Mouse (Mus musculus): ENCODE measurements around the gene Fkbp9. TPM values are rescaled to one million over a fixed set of nuclear protein-coding genes. Genes with fewer than 3 reads are reported as not detected.

Gene Fkbp9
- 55.3 and 57.4 TPM in 2 replicates for polyA plus RNA-seq (2014; fragmentation: Nextera tagmentation; extraction: Ambion mirVana)

DNA sequence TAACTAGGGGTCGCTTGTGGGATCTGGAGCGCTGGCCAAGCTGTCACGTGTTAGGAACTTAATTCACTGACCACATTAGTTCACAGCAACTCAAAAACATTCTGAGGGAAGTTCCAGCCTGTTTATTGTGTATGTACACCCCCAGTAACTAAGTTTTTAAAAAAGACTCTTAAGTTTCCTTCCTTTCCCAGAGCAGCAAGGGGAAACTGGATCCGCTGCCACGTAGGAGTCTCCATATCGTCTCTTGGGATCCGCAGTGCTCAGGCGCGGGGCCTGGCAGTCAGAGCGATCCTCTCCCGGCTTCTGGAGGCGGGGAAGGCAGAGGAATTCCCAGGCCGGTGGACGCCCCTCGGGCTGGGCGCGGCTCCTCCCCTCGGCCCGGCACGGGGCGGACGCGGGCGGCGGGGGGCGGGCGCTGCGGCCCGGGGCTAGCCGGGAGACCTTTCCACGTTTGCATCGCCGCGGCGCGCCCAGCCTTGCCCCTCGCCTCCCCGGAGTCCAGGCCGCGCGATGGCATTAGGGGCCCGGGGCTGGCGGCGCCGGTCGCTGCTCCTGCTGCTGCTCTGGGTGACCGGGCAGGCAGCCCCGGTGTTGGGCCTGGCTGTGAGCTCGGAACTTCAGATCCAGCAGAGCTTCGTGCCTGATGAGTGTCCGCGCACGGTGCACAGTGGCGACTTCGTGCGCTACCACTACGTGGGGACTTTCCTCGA lies at the start of gene Fkbp9:
Fkbp9 (plus strand) TSS at position 363 of the 710 bp plus-strand sequence.
- ATAC-seq (ENCODE audit: low FRiP score) (peak; percentile 96), DNase-seq (ENCODE audit: low spot score, missing footprints) (peak; percentile 96)
- 0 out of 2 replicates have a peak, but pooled peaks cover 2% of the 10 kb centered on the region for H3K4me1 ChIP-seq (ENCODE audit: control insufficient read depth, insufficient read depth, low read length)
- peak within 1 kb of the TSS; percentile 76 for H3K9ac ChIP-seq (ENCODE audit: low read length)
- under 1% methylated on average over 47 of the region's 58 CpGs for WGBS
- H3K36me3 ChIP-seq (ENCODE audit: control insufficient read depth, insufficient read depth, low read length), result no peaks in the 10 kb centered on the region
- H3K27ac ChIP-seq (ENCODE audit: low read depth, low read length), result 0 out of 2 replicates have a peak within 1 kb of the TSS, but pooled peaks have one; percentile 14
- no peaks in the 10 kb centered on the region for H3K27me3 ChIP-seq (ENCODE audit: control insufficient read depth, insufficient read depth, low read length)
- no peaks in the 10 kb centered on the region for H3K9me3 ChIP-seq (ENCODE audit: control insufficient read depth, low read length)
- peak within 1 kb of the TSS; percentile 57 for H3K4me3 ChIP-seq (ENCODE audit: low read depth, low read length)
- peak within 1 kb of the TSS; percentile 71 for H3K4me2 ChIP-seq

DNA sequence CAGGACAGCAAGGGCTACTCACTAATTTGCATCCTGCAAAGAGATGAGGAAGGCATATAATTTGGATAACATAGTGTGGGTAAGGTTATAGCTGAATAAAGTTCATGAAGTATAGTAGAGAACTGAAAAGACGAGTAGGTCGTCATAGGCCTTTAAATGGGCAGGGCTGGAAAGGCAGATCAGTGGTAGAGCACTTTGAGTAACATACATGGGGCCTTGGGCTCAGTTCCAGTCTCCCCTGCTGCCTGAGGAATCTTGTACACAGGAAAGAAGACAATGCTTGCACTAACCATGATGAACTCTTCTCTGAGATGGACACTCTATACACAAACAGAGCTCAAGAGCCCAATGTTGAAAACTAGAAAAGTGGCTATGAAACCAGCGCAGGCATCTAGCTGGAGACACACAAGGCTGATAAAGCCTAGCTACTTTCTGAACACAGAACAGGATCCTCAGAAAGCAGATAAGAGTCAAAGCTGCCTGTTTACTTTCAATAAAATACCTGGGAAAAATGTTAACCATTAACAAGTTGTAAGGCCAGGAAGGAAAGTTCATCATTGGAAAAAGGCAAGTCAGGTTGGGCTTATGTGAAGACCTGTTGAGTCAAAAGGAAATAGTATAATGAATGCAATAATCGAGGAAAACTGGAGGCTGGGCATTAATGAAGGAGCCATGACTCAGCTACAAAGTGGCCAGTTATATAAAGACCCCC lies 48.1 kb upstream of the Fkbp9 start:
- Histone ChIP-seq H3K9ac (ENCODE audit: low read length) (no peak overlapping the region), H3K36me3 (ENCODE audit: control insufficient read depth, insufficient read depth, low read length) (peaks cover 16% of the 10 kb centered on the region; the same call in 1 of the 2 replicates), H3K4me2 (no peak overlapping the region), H3K27me3 (ENCODE audit: control insufficient read depth, insufficient read depth, low read length) (no peaks in the 10 kb centered on the region), H3K4me1 (ENCODE audit: control insufficient read depth, insufficient read depth, low read length) (no peaks in the 10 kb centered on the region), H3K4me3 (ENCODE audit: low read depth, low read length) (no peak overlapping the region), H3K27ac (ENCODE audit: low read depth, low read length) (no peak overlapping the region), H3K9me3 (ENCODE audit: control insufficient read depth, low read length) (no peaks in the 10 kb centered on the region)
- 93% methylated on average over 4 of the region's 4 CpGs for WGBS
- DNase-seq (ENCODE audit: low spot score, missing footprints), result no peak
- ATAC-seq (ENCODE audit: low FRiP score), result no peak

DNA sequence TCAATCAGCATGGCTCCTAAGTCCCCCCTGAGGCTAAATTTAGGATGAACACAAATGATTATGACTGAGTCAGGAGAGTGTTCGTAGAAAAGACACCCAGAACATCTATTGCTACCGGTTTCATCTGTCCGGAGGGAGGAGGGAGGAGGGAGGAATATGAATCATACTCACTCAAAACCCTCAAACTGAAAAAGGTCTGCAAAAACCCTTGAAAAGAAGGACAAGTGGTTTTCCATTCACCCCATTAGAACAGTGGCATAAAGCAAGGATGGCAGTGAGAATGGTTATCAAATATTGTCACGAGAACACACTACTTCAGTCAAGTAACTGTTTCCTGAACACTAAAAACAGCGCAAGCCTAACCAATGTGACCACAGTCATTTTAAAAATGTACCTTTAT lies 46.8 kb upstream of the Fkbp9 start:
- Histone ChIP-seq H3K4me2 (no peak overlapping the region), H3K36me3 (ENCODE audit: control insufficient read depth, insufficient read depth, low read length) (peaks cover 3% of the 10 kb centered on the region; the same call in 1 of the 2 replicates), H3K27me3 (ENCODE audit: control insufficient read depth, insufficient read depth, low read length) (no peaks in the 10 kb centered on the region), H3K9ac (ENCODE audit: low read length) (no peak overlapping the region), H3K4me3 (ENCODE audit: low read depth, low read length) (no peak overlapping the region), H3K4me1 (ENCODE audit: control insufficient read depth, insufficient read depth, low read length) (no peaks in the 10 kb centered on the region), H3K27ac (ENCODE audit: low read depth, low read length) (no peak overlapping the region), H3K9me3 (ENCODE audit: control insufficient read depth, low read length) (no peaks in the 10 kb centered on the region)
- DNase-seq (ENCODE audit: low spot score, missing footprints), result no peak
- ATAC-seq (ENCODE audit: low FRiP score), result no peak
- 95% methylated on average over 5 of the region's 5 CpGs for WGBS

DNA sequence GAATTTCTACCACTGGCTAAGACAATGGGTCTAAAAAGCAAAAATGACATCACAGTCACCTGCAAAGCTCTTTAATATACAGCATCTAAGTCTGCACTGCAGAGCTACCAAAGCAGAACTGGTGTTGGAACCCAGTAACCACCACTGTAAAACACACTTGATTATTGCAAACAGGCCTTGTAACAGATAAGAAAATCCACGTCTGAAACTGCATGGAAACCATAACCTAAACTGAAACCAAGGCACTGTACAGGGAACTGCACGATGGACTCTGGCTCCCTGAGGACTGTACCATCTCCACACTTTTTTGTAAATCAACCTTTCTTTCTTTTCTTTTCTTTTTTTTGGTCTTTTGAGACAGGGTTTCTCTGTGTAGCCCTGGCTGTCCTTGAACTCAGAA lies 44.2 kb upstream of the Fkbp9 start:
- H3K27ac ChIP-seq (ENCODE audit: low read depth, low read length), result no peak overlapping the region
- no peak overlapping the region for H3K4me3 ChIP-seq (ENCODE audit: low read depth, low read length)
- 92% methylated on average over 2 of the region's 2 CpGs for WGBS
- DNase-seq (ENCODE audit: low spot score, missing footprints) (no peak), ATAC-seq (ENCODE audit: low FRiP score) (no peak)
- no peak overlapping the region for H3K9ac ChIP-seq (ENCODE audit: low read length)
- no peaks in the 10 kb centered on the region for H3K27me3 ChIP-seq (ENCODE audit: control insufficient read depth, insufficient read depth, low read length)
- no peaks in the 10 kb centered on the region for H3K4me1 ChIP-seq (ENCODE audit: control insufficient read depth, insufficient read depth, low read length)
- peaks cover 2% of the 10 kb centered on the region; the same call in 1 of the 2 replicates for H3K36me3 ChIP-seq (ENCODE audit: control insufficient read depth, insufficient read depth, low read length)
- H3K9me3 ChIP-seq (ENCODE audit: control insufficient read depth, low read length), result no peaks in the 10 kb centered on the region
- no peak overlapping the region for H3K4me2 ChIP-seq

DNA sequence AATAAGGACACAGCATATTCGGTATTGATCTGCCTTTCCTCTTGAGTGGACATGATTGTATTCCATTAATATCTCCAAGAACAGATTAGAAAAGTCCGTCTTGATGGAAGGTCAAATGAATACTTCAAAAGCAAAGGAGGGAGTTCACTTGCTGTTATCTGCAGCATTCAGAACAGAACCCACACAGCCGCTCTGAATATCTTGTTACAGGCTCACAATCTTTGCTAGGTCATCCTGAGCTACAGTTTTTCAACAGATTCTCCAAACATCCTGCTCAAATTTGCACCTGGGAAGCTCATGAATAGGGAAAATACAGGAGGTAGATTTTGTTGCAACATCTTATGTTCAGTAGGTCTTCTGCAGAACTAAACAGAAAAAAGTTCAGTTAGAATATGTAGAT lies 42.5 kb upstream of the Fkbp9 start:
- WGBS, result 89% methylated on average over 3 of the region's 3 CpGs
- DNase-seq (ENCODE audit: low spot score, missing footprints), result no peak
- H3K4me2 ChIP-seq, result no peak overlapping the region
- no peaks in the 10 kb centered on the region for H3K9me3 ChIP-seq (ENCODE audit: control insufficient read depth, low read length)
- H3K36me3 ChIP-seq (ENCODE audit: control insufficient read depth, insufficient read depth, low read length), result no peaks in the 10 kb centered on the region
- H3K27ac ChIP-seq (ENCODE audit: low read depth, low read length), result no peak overlapping the region
- H3K4me3 ChIP-seq (ENCODE audit: low read depth, low read length), result no peak overlapping the region
- ATAC-seq (ENCODE audit: low FRiP score), result no peak
- no peaks in the 10 kb centered on the region for H3K27me3 ChIP-seq (ENCODE audit: control insufficient read depth, insufficient read depth, low read length)
- no peaks in the 10 kb centered on the region for H3K4me1 ChIP-seq (ENCODE audit: control insufficient read depth, insufficient read depth, low read length)
- H3K9ac ChIP-seq (ENCODE audit: low read length), result no peak overlapping the region

DNA sequence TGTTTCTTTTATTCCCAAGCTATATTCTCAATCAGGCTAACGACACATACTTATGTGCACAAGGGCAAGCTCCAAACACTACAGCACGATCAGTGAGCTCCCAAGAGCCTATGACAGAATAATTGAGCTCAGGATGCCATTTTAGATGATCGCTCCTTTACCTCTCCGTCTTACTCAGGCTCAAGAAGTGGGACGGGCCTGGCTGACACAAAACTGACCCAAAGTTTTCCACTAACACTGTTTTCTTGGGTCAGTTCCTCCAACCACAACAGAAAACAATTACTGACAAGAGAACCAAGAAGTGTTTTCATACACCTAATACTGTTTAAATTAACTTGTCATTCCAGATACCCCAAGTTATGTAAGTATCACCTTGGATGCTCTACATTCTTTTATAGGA lies 37.0 kb upstream of the Fkbp9 start:
- no peak overlapping the region for H3K27ac ChIP-seq (ENCODE audit: low read depth, low read length)
- WGBS, result 89% methylated on average over 5 of the region's 5 CpGs
- H3K36me3 ChIP-seq (ENCODE audit: control insufficient read depth, insufficient read depth, low read length), result no peaks in the 10 kb centered on the region
- ATAC-seq (ENCODE audit: low FRiP score) (no peak), DNase-seq (ENCODE audit: low spot score, missing footprints) (no peak)
- H3K9me3 ChIP-seq (ENCODE audit: control insufficient read depth, low read length), result no peaks in the 10 kb centered on the region
- H3K27me3 ChIP-seq (ENCODE audit: control insufficient read depth, insufficient read depth, low read length), result no peaks in the 10 kb centered on the region
- H3K9ac ChIP-seq (ENCODE audit: low read length), result no peak overlapping the region
- peaks cover 13% of the 10 kb centered on the region; the same call in 1 of the 2 replicates for H3K4me1 ChIP-seq (ENCODE audit: control insufficient read depth, insufficient read depth, low read length)
- no peak overlapping the region for H3K4me2 ChIP-seq
- no peak overlapping the region for H3K4me3 ChIP-seq (ENCODE audit: low read depth, low read length)

DNA sequence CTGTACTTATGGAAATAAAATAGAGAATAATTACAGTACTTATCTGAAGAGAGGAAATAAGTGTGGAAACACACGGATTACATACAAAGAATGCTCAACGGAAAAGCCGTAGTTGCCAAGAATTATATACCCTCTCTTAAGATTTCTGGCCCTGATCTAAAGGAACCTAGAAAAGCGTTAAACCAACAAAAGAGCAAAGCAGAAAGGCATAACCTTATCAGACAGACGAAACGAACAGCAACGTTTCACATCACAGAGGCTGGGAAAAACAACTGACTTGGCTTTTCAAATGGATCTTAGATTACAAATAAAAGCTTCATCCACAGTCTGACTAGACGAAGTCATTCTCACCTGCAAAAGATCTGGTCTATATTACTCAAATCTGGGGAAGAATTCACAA lies 35.6 kb upstream of the Fkbp9 start:
- H3K4me2 ChIP-seq, result peak overlapping the region; percentile 78
- H3K27me3 ChIP-seq (ENCODE audit: control insufficient read depth, insufficient read depth, low read length), result no peaks in the 10 kb centered on the region
- H3K36me3 ChIP-seq (ENCODE audit: control insufficient read depth, insufficient read depth, low read length), result no peaks in the 10 kb centered on the region
- H3K9ac ChIP-seq (ENCODE audit: low read length), result peak overlapping the region; percentile 94
- H3K9me3 ChIP-seq (ENCODE audit: control insufficient read depth, low read length), result no peaks in the 10 kb centered on the region
- no peak overlapping the region; the same call in 1 of the 2 replicates for H3K27ac ChIP-seq (ENCODE audit: low read depth, low read length)
- ATAC-seq (ENCODE audit: low FRiP score) (no peak), DNase-seq (ENCODE audit: low spot score, missing footprints) (no peak)
- 12% methylated on average over 8 of the region's 8 CpGs for WGBS
- peaks cover 13% of the 10 kb centered on the region; the same call in 1 of the 2 replicates for H3K4me1 ChIP-seq (ENCODE audit: control insufficient read depth, insufficient read depth, low read length)
- peak overlapping the region; percentile 82 for H3K4me3 ChIP-seq (ENCODE audit: low read depth, low read length)

DNA sequence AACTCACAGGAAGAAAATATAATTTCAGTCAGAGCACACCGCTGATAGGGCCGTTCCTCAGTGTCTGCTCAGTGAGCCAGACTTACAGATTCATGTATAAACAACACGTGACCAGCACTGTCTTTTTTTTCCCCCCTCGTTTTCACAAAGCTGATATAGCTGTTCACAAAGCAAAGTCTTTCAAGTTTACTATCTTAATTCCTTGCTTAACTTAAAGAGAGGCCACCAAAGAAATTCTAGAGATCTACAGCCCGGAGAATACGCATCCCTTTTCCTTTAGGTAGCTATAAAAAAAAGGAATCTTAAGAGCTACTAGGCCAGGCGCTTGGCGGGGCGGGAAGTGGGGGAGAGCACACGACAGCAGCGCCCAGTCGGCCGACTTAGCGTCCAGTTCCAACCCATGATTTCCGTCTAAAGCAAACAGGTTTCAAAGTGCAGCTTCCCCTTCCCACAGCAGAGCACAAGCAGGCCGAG lies 35.2 kb upstream of the Fkbp9 start:
- Histone ChIP-seq H3K27ac (ENCODE audit: low read depth, low read length) (peak overlapping the region; percentile 98), H3K36me3 (ENCODE audit: control insufficient read depth, insufficient read depth, low read length) (no peaks in the 10 kb centered on the region), H3K9ac (ENCODE audit: low read length) (peak overlapping the region; percentile 94), H3K4me2 (peak overlapping the region; percentile 78), H3K4me1 (ENCODE audit: control insufficient read depth, insufficient read depth, low read length) (peaks cover 13% of the 10 kb centered on the region; the same call in 1 of the 2 replicates), H3K27me3 (ENCODE audit: control insufficient read depth, insufficient read depth, low read length) (no peaks in the 10 kb centered on the region), H3K4me3 (ENCODE audit: low read depth, low read length) (peak overlapping the region; percentile 82), H3K9me3 (ENCODE audit: control insufficient read depth, low read length) (no peaks in the 10 kb centered on the region)
- DNase-seq (ENCODE audit: low spot score, missing footprints) (peak; percentile 95), ATAC-seq (ENCODE audit: low FRiP score) (peak; percentile 34)
- WGBS, result under 1% methylated on average over 16 of the region's 16 CpGs
